Mouse (Mus musculus) lung, postnatal 25 days (tissue): ENCODE data around the gene Kif26b.

ENCODE experiments used
- DNase-seq: peaks from one replicate; pipeline ENCODE4 v3.0.0; 2022; ENCODE audit warnings: low spot score

Gene Kif26b

GRCm38 (mm10) chr1:178528431-178529351, at the start of gene Kif26b:
Kif26b (plus strand) TSS chr1:178529125.
- DNase-seq = no peak

DNA sequence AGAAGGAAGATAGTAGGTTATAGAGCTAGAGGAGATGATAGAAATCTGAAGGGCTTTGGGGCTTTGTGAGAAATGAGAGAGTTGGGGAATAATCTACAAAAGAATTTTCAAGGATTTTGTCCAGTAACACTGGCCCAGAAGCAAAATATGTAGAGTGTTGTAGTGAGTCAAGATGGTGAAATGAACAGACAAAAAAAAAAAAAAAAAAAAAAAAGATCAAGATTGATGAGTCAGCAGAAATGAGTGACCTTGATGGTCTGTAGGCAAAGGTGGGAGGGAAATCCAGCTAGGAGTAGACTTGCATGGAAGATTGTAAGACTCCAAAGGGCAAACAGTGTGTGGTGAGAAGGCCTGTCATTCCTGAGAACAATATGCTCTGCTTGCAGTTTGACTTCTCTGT, 45.1 kb upstream of the Kif26b start:
- DNase-seq = no peak

GRCm38 (mm10) chr1:178485138-178485867, 43.6 kb upstream of the Kif26b start:
- no peak for DNase-seq

DNA sequence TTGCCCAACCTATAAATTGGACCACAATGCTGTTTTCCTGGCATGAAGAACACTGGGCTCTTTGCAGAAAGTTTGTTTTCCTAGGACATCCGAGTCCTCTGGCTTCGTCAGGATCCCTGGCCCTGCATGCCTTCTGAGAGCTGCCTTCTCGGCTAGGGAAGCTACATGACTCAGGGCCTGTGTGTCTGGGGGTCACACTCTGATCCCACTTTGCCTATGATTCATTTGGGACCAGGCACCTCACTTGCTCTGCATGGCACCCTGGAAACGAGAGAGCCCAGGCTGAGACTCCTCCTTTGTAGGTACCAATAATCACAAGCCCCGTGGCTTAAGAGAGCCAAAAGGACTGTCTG, 43.1 kb upstream of the Kif26b start:
- DNase-seq = no peak

DNA sequence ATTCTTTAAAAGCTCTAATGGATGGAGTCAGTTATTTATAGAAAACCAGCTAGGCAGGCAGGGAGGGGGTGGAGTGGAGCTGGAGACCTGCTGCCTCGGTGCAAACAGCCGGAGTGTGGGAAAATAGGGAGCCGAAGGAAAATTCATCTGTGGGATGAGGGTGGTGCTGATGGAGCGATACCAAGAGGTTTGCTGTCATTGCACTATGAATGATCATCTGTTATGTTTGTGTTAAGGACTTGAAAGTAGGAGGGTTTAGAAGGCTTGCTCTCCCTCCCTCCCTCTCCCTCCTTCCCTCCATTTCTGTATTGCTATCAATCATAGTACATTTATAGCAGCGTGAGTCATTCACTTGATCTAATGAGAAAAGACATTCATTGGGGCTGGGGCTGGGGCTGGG, 42.1 kb upstream of the Kif26b start:
- DNase-seq = no peak

DNA sequence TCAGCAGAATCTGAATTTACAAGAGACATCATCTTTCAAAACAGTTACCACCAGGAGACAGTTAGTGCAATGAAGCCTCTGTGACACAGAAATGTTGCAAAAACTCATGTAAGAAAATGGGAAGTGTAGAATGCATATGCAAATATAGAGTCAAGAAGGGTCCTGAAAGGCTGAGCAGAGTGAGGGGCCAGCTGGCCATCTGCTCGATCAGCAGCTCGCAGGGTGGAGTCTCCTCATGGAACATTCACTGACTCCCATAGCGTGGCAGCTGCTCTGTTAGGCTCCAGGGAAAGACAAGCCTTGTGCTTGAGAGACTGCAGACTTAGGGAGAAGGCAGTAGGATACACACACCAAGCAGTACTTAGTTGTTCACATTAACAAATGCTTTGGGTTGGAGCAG, 39.8 kb upstream of the Kif26b start:
- DNase-seq = no peak

DNA sequence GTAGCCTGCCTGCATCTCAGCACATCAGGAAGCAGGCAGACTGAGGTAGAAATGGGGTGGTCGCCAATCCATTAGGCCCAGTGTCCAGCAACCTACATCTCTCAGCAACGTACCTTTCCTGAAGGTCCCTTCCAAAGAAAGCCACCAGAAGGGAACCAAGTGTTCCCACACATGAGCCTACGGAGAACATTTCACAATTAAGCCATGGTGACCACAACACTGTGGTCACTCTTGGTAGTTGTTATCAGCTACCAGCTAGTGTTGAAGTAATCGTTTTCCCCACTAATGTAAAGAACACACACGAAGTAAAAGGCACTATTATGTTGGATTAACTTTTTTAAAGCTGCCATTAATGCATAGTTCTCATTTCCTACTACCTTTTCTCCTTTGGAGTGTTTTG, 37.2 kb upstream of the Kif26b start:
- DNase-seq = no peak

DNA sequence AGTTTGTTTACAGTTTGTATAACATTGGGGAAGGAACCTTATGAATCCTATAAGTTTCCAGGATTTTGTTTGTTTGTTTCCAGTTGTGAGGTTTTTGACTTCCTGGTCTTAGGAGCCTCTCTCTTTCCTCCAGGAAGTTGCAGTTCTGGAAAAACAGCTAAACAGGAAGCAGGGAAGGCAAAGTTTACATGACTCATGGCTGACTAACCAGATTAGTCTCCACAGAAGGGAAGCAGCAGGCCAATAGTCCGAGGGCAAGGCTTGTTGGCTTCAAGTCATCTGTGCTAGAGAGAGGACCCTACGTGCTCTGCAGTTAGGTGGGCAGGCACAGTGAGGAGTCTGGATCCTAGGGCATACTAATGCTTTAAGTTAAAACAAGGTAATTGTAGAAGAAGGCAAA, 36.4 kb upstream of the Kif26b start:
- DNase-seq = no peak

- DNase-seq = no peak
Observed at GRCm38 (mm10) chr1:178496186-178496585, 32.7 kb upstream of the Kif26b start.

GRCm38 (mm10) chr1:178496841-178497240, 32.1 kb upstream of the Kif26b start:
- DNase-seq = peak; percentile 15

DNA sequence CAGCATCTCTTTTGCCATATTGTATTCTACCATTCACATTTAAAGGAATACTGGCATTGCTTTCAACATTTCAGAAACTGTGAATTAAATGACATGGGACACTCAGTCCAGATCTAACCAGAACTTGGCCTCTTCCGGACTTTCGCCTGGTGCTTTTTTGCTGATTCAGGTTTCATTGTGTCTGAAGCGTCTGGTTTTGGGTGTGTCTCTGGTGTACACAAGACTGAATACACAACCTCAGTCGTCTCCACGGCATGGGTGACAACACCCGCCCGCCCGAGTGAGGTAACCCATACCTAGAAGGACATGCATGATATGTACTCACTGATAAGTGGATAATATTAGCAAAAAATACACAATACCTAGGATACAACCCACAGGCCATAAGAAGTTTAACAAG, 22.0 kb upstream of the Kif26b start:
- DNase-seq = no peak

GRCm38 (mm10) chr1:178512323-178513031, 16.4 kb upstream of the Kif26b start:
- DNase-seq = no peak

- DNase-seq = no peak
Observed at GRCm38 (mm10) chr1:178513954-178514353, 15.0 kb upstream of the Kif26b start.

- DNase-seq = no peak
Observed at GRCm38 (mm10) chr1:178515839-178516238, 13.1 kb upstream of the Kif26b start.

DNA sequence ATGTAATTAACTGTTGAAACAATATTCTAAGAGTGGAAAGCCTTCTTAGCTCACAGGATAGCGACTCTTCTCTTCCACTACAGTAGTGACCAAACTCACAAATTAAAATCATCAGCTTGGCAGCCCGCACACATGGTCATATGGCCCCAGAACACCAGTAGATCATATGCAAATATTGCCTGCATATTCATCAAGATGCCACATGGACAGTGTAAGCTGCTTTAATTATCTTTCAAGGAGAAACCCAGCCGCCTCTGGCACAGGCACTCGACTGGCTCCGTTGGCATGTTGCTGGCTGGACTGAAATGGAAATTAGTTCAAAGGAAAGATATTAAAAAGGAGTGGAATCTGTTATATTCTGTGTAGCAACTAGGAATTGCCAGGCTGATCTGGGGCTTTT, 6.5 kb upstream of the Kif26b start:
- no peak for DNase-seq

DNA sequence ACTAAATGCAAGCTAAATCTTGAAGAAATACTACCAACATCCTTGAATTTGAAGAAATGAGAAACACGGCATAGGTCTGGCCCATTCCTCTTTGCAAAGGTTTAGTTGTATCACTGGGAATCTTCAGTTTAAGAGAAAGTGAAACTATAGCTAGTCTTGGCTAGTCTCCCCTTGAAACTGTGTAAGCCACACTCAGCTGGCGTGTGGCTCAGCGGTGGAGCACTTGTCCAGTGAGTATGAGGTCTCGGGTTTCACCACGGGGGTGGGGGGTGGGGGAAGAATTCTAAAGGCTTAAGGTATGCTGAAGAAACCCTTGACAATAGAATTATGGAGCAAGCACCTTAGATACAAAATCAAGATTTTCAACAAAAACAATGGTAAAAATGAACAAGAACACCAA, 5.8 kb upstream of the Kif26b start:
- DNase-seq = no peak

DNA sequence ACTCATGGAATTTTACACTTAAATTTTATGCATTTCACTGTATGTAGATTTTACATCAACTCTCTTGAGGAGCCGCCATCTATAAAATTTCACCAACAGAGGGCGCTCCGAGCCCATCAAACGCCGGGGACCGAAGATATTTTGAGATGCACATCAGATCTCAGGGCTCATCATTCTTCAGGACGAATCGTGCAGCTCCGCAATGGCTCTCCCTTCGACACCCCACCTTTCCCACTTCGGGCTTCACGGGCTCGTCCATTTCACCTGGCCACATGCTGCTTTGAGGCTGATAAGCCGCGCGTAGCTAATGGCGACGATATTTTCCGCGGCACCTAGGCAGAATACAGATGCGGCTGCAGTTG, 1.8 kb upstream of the Kif26b start:
- DNase-seq = peak; percentile 38

DNA sequence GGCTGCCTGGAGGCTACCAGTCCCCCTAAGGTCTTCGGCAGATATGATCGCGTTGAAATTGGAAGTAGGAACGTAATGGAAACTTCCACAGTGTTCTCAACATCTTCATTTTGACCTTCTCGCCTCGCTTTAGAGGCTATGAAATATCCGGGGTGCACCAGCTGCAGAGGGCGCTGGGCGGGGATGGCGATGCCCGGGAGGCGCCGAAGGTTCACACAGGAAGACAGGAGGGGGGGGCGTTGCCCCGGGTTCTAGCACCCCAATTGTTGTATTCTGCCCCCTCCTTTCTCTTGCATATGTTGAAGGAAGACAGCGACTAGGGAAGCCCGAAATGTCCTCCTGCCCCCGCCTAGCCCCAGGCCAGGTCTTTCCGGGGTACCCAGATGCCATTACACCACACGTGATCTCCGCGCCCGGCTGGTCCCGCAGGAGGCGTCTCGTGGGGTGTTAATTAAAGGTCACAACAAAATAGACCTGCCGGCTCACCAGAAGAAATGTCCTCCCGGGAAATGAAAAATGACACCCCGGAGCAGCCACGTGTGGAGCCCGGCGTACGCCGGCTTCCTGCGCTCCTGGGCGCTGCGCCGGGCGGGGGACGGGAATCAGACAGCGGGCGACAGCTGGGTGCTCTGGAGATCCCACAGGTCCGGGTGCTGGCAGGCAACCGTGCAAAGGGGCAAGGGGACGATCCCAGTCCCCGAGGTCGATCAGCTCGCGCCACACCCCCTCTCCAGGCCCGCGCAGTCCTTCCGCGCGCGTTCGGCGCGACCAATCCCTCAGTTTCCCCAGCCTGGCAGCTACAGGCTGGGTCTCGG, 1.2 kb upstream of the Kif26b start:
- peak; percentile 14 for DNase-seq

DNA sequence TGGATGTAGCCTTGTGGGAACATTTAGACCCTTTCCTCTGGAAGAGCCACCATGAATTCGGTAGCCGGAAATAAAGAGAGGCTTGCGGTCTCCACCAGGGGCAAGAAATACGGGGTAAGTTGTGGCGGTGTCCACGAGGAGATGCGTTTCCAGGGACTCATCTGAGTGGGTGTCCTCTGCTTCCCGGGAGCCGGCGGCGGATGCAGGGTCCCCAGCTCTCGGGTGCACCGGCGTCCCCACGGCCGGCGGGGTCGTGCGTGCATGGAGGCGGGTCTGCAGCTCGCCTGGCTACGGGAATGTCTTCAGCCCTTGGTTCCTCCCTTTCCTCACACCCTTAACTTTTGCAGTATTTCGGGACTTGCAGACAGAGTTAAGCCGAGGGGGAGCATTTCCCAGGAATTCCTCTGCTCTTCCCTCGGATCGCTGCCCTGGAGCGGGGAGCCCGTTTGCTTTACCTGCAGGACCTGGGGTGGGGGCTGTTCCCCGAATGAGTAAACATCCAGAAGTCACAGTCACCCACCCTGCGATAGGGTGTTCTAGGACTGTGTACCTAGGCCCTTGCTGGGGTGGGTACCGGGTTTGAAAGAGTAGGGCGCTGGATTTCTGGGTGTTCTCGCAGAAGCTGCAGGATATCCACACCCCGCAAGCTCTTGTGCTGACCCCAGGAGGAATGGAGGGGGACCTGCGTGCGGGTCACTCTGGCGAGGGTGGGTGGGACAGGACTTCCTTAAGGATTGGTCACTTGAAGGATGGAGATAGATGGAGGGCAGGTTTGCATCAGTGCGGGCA, 781 bp downstream of the Kif26b start:
- DNase-seq = no peak

GRCm38 (mm10) chr1:178530301-178531078, 1.6 kb downstream of the Kif26b start:
- DNase-seq = peak; percentile 67
